Mouse (Mus musculus) forelimb bud, embryonic 11.5 days (tissue): ENCODE data around the gene Laptm5.

Experiments used
- DNase-seq: peaks from one replicate; pipeline ENCODE4 v3.0.0-alpha.2; 2012; ENCODE audit warnings: low read depth, low spot score

The Laptm5 gene

GRCm38 (mm10) chr4:130899383-130899781 lies 13.5 kb upstream of the Laptm5 start:
- no peak for DNase-seq

- DNase-seq = no peak
Observed at GRCm38 (mm10) chr4:130899782-130900427, 13.0 kb upstream of the Laptm5 start.

DNA sequence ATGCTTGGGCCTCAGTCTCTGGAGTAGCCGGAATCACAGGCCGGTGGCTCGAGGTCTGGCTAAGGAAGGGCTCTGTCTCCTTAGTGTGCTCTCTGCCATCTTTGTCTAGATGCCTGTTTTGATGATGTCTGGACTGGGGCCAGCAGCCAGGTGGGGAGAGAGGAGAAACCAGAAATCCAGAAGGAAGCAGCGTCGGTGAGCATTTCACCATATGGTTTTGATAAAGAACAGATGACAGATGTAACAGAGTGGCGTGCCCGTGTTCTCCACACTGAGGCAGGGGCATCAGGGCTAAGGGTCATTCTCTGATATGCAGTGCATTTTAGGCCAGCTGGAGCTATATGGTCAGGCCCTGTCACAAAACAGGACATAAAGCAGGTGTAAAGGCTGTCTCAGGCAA lies 12.2 kb upstream of the Laptm5 start:
- DNase-seq = peak; percentile 60

DNA sequence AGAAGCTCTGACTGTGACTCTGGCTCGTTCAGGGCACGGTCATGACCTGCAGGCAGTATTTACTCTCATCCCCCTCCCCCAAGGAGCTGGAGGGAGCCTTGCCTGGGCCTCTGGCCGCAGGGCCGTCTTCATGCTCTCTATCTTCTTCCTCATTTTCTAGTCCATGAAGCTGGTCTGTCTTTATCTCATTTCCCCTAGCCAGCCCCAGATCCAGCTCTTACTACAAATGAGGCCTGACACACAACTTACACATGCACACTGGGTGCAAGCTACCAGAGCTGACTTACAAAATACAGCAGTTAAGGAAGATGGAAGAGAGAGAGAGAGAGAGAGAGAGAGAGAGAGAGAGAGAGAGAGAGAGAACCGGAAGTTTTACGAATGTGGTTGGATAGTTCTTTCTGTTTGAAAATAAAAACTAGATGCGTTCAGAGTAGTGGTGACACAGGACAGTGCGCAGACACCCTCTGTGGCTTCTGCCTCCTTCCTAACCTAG lies 10.6 kb upstream of the Laptm5 start:
- no peak for DNase-seq

GRCm38 (mm10) chr4:130905025-130905424 lies 7.9 kb upstream of the Laptm5 start:
- DNase-seq = no peak

DNA sequence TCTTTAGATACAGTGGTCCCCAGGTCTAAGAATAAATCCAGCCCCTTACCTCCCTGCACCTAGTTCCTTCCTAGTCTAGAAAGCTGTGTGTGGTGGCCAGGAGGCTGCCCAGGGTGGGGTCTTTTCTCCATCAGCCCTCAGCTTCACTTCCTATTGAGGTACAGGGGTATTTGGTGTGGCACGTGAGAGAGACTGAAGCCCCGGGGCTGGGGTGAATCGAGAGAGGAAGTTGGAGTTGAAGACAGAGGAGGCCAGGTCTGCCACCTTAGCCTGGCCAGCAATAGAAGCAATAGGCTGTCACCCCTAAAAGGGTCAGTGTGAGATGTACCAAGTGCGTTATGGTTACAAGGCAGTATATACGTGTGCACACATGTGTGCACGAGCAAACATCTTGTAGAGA lies 7.0 kb upstream of the Laptm5 start:
- DNase-seq = no peak

DNA sequence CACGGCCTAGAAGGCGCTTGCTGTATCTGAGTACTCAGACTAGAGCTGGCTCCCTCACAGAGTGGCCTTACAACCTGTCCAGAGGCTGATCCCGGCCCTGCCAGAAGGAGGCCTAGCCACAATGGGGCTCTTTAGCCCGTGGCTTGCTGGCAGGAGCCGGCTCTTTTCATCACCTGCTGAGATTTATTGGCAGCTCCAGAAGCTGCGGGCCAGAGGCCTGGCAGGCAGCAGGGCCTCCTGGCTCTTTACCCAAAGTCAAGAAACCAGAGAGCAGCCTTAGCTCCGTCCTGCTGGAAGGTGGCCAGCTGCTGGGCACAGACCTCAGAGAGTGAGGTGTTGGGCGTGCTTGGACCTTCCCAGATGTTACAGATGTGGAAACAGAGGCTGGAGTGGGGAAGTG lies 6.6 kb upstream of the Laptm5 start:
- DNase-seq = peak; percentile 83

- DNase-seq = no peak
Observed at GRCm38 (mm10) chr4:130907200-130908069, 5.5 kb upstream of the Laptm5 start.

DNA sequence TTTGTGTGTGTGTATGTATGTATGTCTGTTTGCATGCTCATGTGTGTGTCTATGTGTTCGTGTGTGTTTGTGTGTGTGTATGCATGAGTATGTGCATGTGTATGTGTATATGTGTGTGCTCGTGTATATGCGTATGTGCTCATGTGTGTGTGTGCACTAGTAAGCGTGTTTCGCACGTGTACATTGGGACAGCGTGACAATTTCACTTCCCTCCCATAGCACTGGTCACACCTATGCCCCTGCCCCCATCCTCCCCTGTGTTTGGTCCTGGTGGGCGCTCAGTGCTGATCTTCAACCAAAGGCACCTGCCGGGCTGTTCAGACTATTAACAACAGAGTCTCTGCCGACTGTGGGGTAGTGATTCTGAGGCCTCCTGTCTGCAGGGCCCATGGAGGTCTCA lies 4.8 kb upstream of the Laptm5 start:
- no peak for DNase-seq

- DNase-seq = no peak
Observed at GRCm38 (mm10) chr4:130909167-130909874, 3.6 kb upstream of the Laptm5 start.

GRCm38 (mm10) chr4:130910666-130911065 lies 2.3 kb upstream of the Laptm5 start:
- no peak for DNase-seq

GRCm38 (mm10) chr4:130912626-130913025 lies 299 bp upstream of the Laptm5 start:
- DNase-seq = no peak

DNA sequence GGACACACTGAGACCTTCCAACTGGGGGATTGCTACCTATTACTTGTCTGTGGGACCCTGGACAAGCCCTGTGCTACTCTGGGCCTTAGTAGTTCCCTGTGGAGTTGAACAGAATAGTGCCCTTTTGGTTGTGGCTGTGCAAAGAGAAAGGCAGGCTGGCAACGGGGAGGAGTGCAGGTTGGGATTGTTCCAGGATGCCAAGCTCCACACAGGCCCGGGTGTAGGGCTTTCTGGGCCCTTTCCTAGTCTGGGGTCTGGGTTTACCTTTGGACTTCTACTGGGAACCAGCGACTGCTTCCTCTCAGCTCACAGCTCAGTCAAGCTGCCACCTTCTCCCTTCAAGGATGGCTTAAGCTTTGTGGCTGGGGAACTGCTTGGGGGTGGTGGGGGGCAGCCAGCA lies 586 bp downstream of the Laptm5 start:
- no peak for DNase-seq

DNA sequence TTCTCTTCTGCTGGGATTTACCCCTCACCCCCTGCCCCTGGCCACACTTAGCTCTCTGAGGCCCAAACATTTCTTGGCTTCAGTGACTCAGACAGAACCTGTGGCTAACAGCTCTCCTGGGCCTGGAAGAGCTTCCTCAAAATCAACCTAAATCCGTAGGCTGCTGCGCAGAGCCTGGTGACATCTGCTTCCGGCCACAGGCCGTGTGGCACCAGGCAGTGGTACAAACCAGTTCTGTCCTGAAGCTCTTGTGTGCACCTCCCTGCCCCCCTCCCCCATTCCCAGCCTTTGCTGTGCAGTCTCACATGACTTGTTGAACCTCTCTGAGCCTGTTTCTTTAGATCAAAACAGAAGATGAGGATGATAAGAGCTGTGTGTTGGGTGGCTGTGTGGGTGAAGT lies 1.1 kb downstream of the Laptm5 start:
- no peak for DNase-seq

DNA sequence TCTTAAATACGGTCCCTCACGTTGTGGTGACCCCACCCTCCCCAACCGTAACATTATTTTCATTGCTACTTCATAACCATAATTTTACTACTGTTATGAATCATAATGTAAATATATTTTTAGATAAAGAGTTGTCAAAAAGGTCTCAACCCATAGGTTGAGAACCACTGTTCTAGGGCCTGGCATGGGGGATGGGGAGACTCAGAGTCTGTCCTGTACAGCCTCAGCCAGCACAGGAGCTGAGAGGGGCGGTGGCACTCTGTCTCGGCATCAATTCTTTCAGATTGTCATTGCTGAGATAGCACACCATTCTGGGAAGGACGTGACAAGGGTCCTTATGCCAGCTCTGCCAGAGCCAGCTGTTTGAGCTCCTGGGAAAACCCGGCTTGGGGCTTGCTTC lies 1.6 kb downstream of the Laptm5 start:
- no peak for DNase-seq

GRCm38 (mm10) chr4:130915006-130915667 lies 2.2 kb downstream of the Laptm5 start:
- DNase-seq = no peak

GRCm38 (mm10) chr4:130915668-130916035 lies 2.7 kb downstream of the Laptm5 start:
- no peak for DNase-seq

DNA sequence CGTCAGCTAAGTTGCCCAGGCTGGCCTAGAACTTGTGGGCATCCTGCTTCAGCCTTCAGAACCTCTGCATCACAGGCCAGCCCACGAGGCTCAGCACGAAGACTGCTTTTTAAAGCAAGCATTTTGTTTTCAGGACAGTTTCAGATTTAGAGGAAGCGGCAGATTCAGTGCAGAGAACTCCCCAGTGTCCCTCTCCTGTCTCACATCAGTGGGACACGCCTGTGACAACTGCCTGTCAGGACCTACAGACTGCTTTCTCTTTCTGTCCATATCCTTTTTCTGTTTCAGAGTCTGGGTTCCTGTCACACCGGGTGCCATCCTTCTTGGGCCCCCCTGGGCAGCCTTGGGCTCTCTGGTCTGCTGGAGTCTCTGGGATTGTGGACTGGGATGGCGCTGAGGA lies 3.7 kb downstream of the Laptm5 start:
- no peak for DNase-seq

GRCm38 (mm10) chr4:130917564-130917963 lies 4.6 kb downstream of the Laptm5 start:
- DNase-seq = no peak

GRCm38 (mm10) chr4:130918805-130919749 lies 6.2 kb downstream of the Laptm5 start:
- no peak for DNase-seq
